Mouse (Mus musculus): ENCODE data around the gene Spsb1. TPM values are rescaled to one million over a fixed set of nuclear protein-coding genes. Genes with fewer than 3 reads are reported as not detected.
A peak's percentile ranks its signal among the peaks of the same experiment; 100 is the strongest.

The Spsb1 gene
- polyA plus RNA-seq, 1 experiment from 2014 or later: 9.0 TPM

DNA sequence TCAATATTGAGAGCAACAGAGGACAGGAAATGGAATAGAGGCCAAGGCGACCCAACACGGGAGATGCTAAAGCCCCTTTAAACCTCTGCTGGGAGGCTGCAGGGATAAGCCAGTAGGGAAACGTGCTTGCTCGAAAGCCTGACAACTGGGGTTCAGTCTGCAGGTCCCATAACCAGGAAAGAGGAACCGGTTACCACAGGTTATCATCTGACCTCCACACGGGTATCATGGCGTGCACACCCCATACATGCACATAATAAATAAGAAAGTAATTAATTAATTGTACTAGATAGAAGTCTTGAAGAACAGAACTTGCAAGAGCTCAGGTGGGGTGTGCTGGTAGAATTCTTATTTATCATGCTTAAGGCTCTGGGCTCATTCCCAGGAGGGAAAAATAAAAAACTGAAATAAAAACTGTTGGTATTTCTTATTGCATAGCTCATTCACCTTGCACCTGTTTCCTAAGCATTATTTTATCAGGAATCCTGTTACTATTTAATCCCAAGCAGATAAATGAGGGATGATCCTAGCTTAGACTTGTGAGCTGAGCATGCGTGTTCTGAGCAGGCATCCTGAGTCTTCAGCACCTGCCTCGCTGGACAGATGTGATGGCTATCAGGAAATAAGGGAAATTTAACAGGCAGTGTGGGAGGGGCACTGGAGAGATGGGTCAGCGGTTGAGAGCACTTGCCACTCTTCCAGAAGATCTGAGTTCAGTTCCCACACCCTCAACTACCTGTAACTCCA lies 32.0 kb upstream of the Spsb1 start:
- DNase-seq (ENCODE audit: low spot score): no peak

DNA sequence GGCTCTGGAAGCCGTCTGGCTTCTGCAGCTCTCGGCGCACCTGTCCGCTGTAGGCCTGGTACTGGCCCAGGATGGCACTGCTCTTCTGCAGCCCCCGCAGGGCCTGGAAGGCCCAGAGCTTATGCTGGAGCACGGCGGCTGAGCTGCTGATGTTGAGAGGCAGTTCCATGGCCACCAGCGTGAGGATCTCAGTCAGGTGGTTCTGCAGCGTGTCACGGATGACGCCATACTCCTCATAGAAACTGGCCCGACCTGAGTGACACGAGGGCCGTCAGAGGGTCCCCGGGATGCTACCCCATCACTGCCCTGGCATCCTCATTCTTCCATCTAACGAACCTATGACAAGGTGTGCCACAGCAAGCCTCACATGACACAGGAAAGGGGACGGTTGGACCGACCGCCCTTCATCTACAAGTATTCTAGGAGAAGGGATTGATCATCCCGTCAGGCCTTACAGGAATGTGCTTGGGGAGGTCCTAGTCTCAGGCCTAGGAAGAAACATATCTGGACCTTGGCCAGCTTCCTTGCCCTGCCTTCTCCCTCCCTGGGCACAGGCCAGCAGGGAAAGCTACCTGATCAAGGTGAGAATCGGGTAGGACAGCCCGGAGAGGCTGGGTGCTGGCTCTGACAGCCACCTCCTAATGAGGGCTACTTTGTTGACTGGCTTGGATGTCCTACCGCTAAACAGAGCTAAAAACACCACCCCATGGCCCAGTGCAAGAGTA lies 29.2 kb upstream of the Spsb1 start:
- DNase-seq (ENCODE audit: low spot score): no peak

GRCm38 (mm10) chr4:149982154-149982553 lies 27.3 kb upstream of the Spsb1 start:
- DNase-seq (ENCODE audit: low spot score): no peak

GRCm38 (mm10) chr4:149979819-149980308 lies 25.0 kb upstream of the Spsb1 start:
- DNase-seq (ENCODE audit: low spot score): peak; percentile 82

DNA sequence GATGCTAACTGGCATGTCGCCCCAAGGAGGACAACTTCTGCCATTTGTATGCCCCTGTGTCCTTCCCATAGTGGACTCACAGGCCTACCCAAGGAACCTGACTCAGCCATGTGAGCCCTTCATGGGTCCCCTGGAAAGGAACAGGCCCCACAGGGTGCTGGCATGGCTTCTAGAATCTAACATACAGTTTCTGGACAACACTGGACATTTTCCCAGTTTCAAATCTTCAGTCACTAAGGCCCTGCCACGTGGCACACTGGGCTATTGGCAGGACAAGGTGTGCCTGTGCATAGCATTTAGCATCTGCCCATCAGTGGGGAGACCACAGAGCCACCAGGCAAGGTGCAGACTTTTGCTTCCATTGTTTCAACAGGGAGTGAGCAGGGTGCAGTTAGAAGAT lies 24.0 kb upstream of the Spsb1 start:
- DNase-seq (ENCODE audit: low spot score): no peak

- DNase-seq (ENCODE audit: low spot score): no peak
These were observed 23.1 kb upstream of the Spsb1 start for GRCm38 (mm10) chr4:149977801-149978544.

DNA sequence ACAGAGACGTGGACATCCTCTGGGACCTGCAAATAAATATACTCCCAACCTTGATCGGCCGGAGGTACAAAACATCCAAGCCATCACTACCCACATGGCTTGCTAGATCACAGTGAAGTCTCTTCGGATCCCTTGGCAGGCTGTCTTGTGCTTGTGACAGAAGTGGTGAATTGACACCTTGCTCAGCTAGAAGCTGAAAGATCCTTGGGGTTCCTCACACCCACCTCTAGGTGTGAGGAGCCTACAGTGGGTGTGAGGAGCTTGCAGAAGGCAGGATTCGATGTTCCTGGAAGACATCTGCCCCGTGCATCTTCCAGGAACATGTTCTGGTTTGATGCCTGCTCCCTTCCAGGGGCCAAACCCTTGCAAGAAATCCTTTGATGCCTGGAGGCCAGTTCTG lies 22.3 kb upstream of the Spsb1 start:
- no peak for DNase-seq (ENCODE audit: low spot score)

DNA sequence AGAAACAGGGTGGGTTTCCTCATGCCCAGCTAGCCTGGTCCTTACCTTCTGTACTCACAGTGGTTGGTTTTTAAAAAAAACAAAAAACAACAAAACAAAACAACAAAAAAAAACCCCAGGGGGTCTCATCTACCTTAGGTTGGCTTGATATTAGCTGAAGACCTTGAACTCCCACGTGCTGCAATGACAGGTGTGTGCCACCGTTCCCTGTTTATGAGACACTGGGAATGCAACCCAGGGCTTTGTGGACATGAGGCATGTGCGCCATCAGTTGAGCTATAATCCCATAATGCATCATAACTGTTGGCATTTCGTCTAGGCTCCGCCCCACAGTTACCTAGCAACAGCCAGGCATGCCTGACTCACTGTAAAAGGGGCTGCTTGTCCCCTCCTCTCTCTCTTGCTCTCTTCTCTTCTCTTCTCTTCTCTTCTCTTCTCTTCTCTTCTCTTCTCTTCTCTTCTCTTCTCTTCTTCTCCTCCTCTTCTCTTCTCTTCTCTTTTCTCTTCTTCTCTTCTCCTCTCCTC lies 20.9 kb upstream of the Spsb1 start:
- no peak for DNase-seq (ENCODE audit: low spot score)

DNA sequence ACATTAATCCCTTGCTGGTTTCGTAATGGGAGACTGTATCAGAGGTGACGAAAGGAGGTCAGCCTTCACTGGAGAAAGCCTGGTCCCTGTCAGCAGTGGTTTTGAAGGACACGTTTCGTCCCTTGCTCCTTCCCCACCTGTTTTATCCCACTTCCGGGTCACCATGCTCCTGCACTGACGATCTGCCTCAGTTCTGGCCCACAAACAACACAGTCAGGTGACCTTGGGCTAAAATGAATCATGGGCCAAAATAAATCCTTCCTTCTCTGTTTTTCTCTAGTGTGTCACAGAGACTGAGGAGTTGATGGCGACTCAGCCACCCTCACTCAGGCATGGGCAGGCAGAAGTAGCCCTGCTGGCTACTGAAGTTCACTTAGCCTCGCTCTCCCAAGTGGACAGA lies 20.4 kb upstream of the Spsb1 start:
- DNase-seq (ENCODE audit: low spot score): no peak

- no peak for DNase-seq (ENCODE audit: low spot score)
These were observed 16.6 kb upstream of the Spsb1 start for GRCm38 (mm10) chr4:149971393-149971792.

- DNase-seq (ENCODE audit: low spot score): no peak
These were observed 13.7 kb upstream of the Spsb1 start for GRCm38 (mm10) chr4:149968526-149968925.

GRCm38 (mm10) chr4:149966963-149967362 lies 12.1 kb upstream of the Spsb1 start:
- DNase-seq (ENCODE audit: low spot score): no peak

GRCm38 (mm10) chr4:149966252-149966651 lies 11.4 kb upstream of the Spsb1 start:
- no peak for DNase-seq (ENCODE audit: low spot score)

GRCm38 (mm10) chr4:149965672-149966071 lies 10.8 kb upstream of the Spsb1 start:
- DNase-seq (ENCODE audit: low spot score): no peak

DNA sequence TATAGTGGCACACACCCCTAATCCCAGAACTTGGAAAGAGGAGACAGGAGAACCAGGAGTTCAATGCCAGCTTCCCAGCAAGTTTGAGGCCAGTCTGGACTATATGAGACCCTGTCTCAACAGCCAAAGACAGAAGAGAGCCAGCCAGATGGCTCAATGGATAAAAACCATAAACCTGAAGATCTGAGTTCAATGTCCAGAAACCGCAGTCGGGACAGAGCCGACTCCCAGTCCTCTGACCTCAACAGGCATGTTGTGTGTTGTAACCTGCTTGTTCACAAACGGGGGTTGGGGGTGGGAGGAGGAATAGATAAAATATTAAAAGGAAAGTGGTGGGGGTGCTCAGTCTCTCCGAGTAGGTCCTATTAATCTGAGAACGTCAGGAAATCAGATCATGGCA lies 10.4 kb upstream of the Spsb1 start:
- no peak for DNase-seq (ENCODE audit: low spot score)

GRCm38 (mm10) chr4:149964770-149965169 lies 9.9 kb upstream of the Spsb1 start:
- no peak for DNase-seq (ENCODE audit: low spot score)

GRCm38 (mm10) chr4:149964285-149964684 lies 9.4 kb upstream of the Spsb1 start:
- DNase-seq (ENCODE audit: low spot score): no peak

DNA sequence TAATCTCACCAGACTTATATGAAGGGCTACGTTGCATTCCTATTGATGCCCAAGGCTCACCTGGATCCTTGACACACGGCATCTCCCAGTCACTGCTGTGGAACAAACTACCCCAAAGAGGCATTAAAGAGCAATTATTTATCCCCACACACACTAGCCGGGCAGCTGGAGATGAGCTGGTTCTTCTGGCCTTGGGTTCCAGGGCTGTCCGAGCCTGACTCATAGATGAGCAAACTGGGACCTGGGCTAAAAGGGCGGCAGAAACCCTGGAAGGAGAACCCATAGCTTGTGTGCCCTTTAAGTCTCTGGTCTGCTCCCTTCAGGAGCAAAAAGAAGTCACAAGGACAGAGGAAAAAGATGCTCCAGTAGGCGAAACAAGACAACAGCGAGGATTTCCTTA lies 5.5 kb upstream of the Spsb1 start:
- no peak for DNase-seq (ENCODE audit: low spot score)

GRCm38 (mm10) chr4:149959816-149960215 lies 5.0 kb upstream of the Spsb1 start:
- DNase-seq (ENCODE audit: low spot score): no peak

DNA sequence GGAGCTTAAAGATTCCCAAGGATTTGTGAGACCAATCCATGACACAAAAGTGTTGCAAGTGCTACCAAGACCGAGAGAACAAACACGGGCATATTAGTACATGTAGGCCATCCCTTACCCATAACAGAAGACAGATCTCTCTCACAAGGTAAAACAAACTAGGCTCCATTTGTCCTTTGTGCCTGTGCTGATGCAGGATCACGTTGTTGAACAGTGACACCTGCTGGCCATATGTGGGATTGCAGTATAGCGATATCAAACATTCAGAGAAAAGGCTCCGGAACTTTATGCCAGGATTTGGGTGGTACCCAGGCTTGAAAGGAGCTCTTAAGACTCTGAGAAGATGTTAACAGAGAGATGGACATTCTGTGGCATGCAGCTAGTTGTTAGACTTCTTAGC lies 3.7 kb upstream of the Spsb1 start:
- peak; percentile 85 for DNase-seq (ENCODE audit: low spot score)

GRCm38 (mm10) chr4:149956048-149956447 lies 1.2 kb upstream of the Spsb1 start:
- no peak for DNase-seq (ENCODE audit: low spot score)

GRCm38 (mm10) chr4:149955631-149956030 lies 788 bp upstream of the Spsb1 start:
- DNase-seq (ENCODE audit: low spot score): no peak
